8 mouse cellular contexts compared by ENCODE assay signal in the genomic region with DNA sequence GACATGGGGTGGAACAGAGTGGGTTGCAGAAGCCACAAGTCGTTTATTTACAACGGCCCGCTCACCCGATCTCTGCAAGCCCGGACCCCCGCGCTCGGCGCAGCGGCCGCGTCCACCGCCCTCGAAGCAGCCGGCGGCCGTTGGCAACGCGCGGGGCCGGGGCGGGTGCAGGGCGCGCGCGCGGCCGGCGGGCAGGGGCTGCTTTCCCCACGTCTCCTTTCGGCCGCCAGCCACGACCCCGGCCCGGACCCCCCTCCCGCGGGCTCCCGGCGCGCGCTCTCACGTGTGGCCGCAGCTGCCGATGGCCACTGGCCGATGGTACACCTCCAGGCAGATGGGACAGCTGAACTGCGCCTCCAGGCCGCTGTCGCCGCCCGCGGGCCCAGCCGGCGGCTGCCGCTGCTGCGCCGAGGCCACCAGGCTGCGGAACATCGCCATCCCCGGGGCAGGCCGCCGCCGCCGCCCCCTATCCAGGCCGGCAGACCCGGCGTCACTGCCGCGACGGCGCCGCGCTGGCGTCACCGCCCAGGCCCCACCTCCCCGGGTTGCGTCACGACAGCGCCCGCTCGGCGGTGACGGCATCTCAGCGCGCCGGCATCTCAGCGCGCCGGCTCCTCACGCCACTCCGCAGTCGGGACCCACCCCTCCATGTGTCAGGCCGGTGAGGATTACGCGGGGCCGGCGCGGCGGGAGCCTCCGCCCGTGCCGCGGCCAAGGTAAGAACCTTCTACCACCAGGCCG. TPM values are rescaled to one million over a fixed set of nuclear protein-coding genes. Genes with fewer than 3 reads are reported as not detected.
A peak's percentile ranks its signal among the peaks of the same experiment; 100 is the strongest.
DNase-seq lines count a peak whose midpoint lies in the region; ATAC-seq and TF ChIP-seq lines count a peak whose summit lies in the region.

Gene Rnf166, minus strand, starts transcription at position 485 of the 741 bp plus-strand sequence.
Gene Ctu2, plus strand, starts transcription at position 564 of the 741 bp plus-strand sequence.

- H3K4me1 ChIP-seq in bone marrow macrophage, adult 2 months (ENCODE audit: control insufficient read depth, insufficient read depth, low read length): peaks cover 18% of the 10 kb centered on the region
- H3K4me1 ChIP-seq in embryonic fibroblast, embryonic 13.5 days (ENCODE audit: control insufficient read depth, insufficient read depth, low read length): peaks cover 3% of the 10 kb centered on the region
- peaks cover 28% of the 10 kb centered on the region for H3K4me1 ChIP-seq in heart, embryonic 10.5 days
- H3K4me1 ChIP-seq in kidney, embryonic 15.5 days: peaks cover 25% of the 10 kb centered on the region

- peak within 1 kb of the TSS; percentile 83 for H3K27ac ChIP-seq in bone marrow macrophage, adult 2 months (ENCODE audit: insufficient read depth, low read depth, low read length)
- H3K27ac ChIP-seq in embryonic fibroblast, embryonic 13.5 days (ENCODE audit: insufficient read depth, low read length): peak within 1 kb of the TSS; percentile 34
- peak within 1 kb of the TSS; percentile 92 for H3K27ac ChIP-seq in heart, embryonic 10.5 days
- peak within 1 kb of the TSS; percentile 65 for H3K27ac ChIP-seq in kidney, embryonic 15.5 days

- ATAC-seq in kidney, embryonic 15.5 days (replicated peaks; ENCODE audit: low FRiP score): peak; percentile 92
- ATAC-seq in monocyte, adult 5-6 weeks (replicated peaks; ENCODE audit: insufficient number of reproducible peaks, low FRiP score, low TSS enrichment, poor library complexity, severe bottlenecking): peak; percentile 20

- DNase-seq in 416B (ENCODE audit: low read depth) (peak; percentile 84), liver (peak; percentile 91)
- DNase-seq in heart, embryonic 10.5 days (ENCODE audit: low spot score): peak; percentile 93
- peak; percentile 92 to 98 for DNase-seq in spleen, postnatal 4 days (ENCODE audit: low spot score in 2 of 2)

- no peak for TF ChIP-seq POLR2A in bone marrow macrophage, adult 2 months (IDR thresholded peaks at IDR 0.05; ENCODE audit: borderline replicate concordance, low read depth, low read length)
- peak; percentile 59 for TF ChIP-seq POLR2A in embryonic fibroblast, embryonic 13.5 days (IDR thresholded peaks at IDR 0.05; ENCODE audit: low read depth, low read length)

- no peaks in the 10 kb centered on the region for H3K27me3 ChIP-seq in heart, embryonic 10.5 days (ENCODE audit: insufficient read depth, poor library complexity, severe bottlenecking)
- no peaks in the 10 kb centered on the region for H3K27me3 ChIP-seq in kidney, embryonic 15.5 days

- peak within 1 kb of the TSS; percentile 77 for H3K4me2 ChIP-seq in kidney, embryonic 15.5 days

- H3K4me3 ChIP-seq in bone marrow macrophage, adult 2 months (ENCODE audit: insufficient read depth, low read length): peak within 1 kb of the TSS; percentile 85
- H3K4me3 ChIP-seq in embryonic fibroblast, embryonic 13.5 days (ENCODE audit: insufficient read depth, low read length): peak within 1 kb of the TSS; percentile 93
- H3K4me3 ChIP-seq in heart, embryonic 10.5 days: peak within 1 kb of the TSS; percentile 98
- peak within 1 kb of the TSS; percentile 100 for H3K4me3 ChIP-seq in kidney, embryonic 15.5 days (replicated peaks)

- H3K9ac ChIP-seq in kidney, embryonic 15.5 days: peak within 1 kb of the TSS; percentile 96

- H3K36me3 ChIP-seq in heart, embryonic 10.5 days: peaks cover 60% of the 10 kb centered on the region
- H3K36me3 ChIP-seq in kidney, embryonic 15.5 days: peaks cover 60% of the 10 kb centered on the region

- no peaks in the 10 kb centered on the region for H3K9me3 ChIP-seq in heart, embryonic 10.5 days
- H3K9me3 ChIP-seq in kidney, embryonic 15.5 days (replicated peaks): no peaks in the 10 kb centered on the region

- TF ChIP-seq CTCF in bone marrow macrophage, adult 2 months (IDR thresholded peaks at IDR 0.05; ENCODE audit: low read depth, low read length): no peak
- no peak for TF ChIP-seq CTCF in embryonic fibroblast, embryonic 13.5 days (IDR thresholded peaks at IDR 0.05; ENCODE audit: borderline replicate concordance, insufficient read depth, low read length)

- WGBS in heart, embryonic 10.5 days: under 1% methylated on average over 103 of the region's 103 CpGs
- under 1% methylated on average over 92 of the region's 103 CpGs for WGBS in kidney, embryonic 15.5 days

RNA-seq across cellular contexts. Expression of gene Rnf166, which starts in this region (rescaled TPM):
- polyA plus RNA-seq in bone marrow macrophage, adult 2 months (2012; ENCODE audit: insufficient read depth, insufficient read length, missing spikeins): 62.2 and 68.2 TPM in 2 replicates
- 38.9 and 39.0 TPM in 2 replicates for polyA plus RNA-seq in embryonic fibroblast, embryonic 13.5 days (2011; ENCODE audit: insufficient read length, low read depth, missing spikeins)
- polyA plus RNA-seq in heart, embryonic 10.5 days (2016; fragmentation: Nextera tagmentation; extraction: Ambion mirVana): 37.1 and 38.8 TPM in 2 replicates
- 37.7 and 39.8 TPM in 2 replicates for polyA plus RNA-seq in kidney, embryonic 15.5 days (2015; fragmentation: Nextera tagmentation; extraction: Ambion mirVana)
- total RNA-seq in monocyte, adult 5-6 weeks (2017): 96.0 to 108 TPM (median 106 TPM) in 3 replicates

RNA-seq across cellular contexts. Expression of gene Ctu2, which starts in this region (rescaled TPM):
- polyA plus RNA-seq in bone marrow macrophage, adult 2 months (2012; ENCODE audit: insufficient read depth, insufficient read length, missing spikeins): 21.4 and 24.8 TPM in 2 replicates
- polyA plus RNA-seq in embryonic fibroblast, embryonic 13.5 days (2011; ENCODE audit: insufficient read length, low read depth, missing spikeins): 36.0 and 37.2 TPM in 2 replicates
- polyA plus RNA-seq in heart, embryonic 10.5 days (2016; fragmentation: Nextera tagmentation; extraction: Ambion mirVana): 40.5 and 45.9 TPM in 2 replicates
- polyA plus RNA-seq in kidney, embryonic 15.5 days (2015; fragmentation: Nextera tagmentation; extraction: Ambion mirVana): 48.6 and 55.7 TPM in 2 replicates
- total RNA-seq in monocyte, adult 5-6 weeks (2017): 10.3 to 24.8 TPM (median 12.1 TPM) in 3 replicates

Comparison
In these comparisons a context has a peak if more than half of its experiments do, and no peak if none do; other contexts are left out.
1. Peak in every context shown above with its lines: DNase-seq, ATAC-seq, H3K4me3 ChIP-seq and H3K27ac ChIP-seq.
2. H3K27ac ChIP-seq: peak in every context shown above with its lines; median percentile 92 in heart, embryonic 10.5 days; 83 in bone marrow macrophage, adult 2 months; 65 in kidney, embryonic 15.5 days; 34 in embryonic fibroblast, embryonic 13.5 days.